Mouse (Mus musculus) kidney, adult 8-10 months (tissue): Measurements from ENCODE around the gene Rab8a.

ENCODE experiments used
- DNase-seq, 2 experiments: peaks; one replicate each; pipeline ENCODE4 v3.0.0; 2022

Gene Rab8a

DNA sequence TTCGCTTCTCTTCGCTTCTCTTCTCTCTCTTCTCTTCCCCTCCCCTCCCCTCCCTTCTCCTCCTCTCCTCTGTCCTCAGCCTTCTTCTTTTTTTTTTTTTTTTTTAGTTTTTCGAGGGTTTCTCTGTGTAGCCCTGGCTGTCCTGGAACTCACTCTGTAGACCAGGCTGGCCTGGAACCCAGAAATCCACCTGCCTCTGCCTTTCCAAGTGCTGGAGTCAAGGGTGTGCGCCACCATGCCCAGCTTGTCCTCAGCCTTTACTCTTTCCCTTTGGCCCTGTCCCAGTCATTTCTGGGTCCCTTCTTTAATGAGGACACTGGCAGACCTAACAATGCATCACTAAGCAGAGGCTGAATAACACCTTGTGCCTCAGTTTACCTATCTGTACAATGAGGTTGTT, 52.5 kb downstream of the Rab8a start, which contains the start of gene Gm11034:
Gene Gm11034 (minus strand): TSS at position 101 of the 400 bp plus-strand sequence.
- no peak for DNase-seq

DNA sequence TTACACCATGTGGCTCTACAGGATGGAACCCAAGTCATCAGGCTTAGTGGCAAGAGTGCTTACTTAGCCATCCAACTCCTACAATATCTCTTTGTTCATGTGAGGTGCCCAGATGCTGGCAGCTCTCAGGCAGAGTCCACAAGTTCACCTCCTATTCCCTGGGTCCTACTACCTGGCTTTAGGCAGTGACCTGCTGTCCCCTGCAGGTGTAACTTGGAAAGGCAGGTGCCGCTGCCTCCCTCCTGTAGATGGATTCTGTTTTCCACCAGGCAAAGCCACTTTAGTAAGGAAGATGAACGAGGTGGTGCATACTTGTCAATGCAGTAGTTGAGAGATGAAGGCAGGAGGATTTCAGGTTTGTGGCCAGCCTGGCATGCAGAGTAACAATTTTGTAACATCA, 54.1 kb downstream of the Rab8a start:
- DNase-seq: peak; percentile 36 to 72

GRCm38 (mm10) chr8:72215871-72216270, 54.9 kb downstream of the Rab8a start:
- no peak for DNase-seq

DNA sequence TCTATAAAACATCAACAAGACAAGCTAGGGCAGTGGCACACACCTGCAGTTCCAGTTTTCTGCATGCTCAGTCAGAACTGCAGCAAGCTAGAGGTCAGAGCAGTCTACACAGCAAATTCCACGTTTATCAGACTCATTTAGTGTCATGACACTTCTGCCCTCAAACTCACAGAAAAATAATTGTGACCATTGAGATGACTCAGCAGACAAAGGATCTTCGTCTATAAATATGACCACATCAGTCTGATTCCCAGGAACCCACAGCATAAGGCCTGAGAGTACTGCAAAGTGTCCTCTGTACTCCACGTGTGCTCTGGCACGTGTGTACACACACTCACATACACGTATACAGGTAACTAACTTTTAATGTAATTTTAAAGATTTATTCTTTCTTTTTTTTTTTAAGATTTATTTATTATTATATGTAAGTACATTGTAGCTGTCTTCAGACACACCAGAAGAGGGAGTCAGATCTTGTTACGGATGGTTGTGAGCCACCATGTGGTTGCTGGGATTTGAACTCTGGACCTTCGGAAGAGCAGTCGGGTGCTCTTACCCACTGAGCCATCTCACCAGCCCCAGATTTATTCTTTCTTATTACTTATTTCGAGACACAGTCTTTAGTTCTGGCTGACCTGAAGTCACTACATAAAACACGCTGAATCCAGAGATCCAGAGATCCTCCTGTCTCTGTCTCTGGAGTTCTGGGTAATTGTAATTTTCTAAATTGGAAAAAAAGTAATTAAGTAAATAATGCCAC, 58.0 kb downstream of the Rab8a start:
- no peak for DNase-seq

- peak; percentile 91 for DNase-seq
These were observed 58.8 kb downstream of the Rab8a start, which contains the start of gene Fam32a for GRCm38 (mm10) chr8:72219541-72220363. Gene Fam32a (plus strand): TSS chr8:72219730.

GRCm38 (mm10) chr8:72220758-72221157, 59.8 kb downstream of the Rab8a start:
- no peak for DNase-seq

DNA sequence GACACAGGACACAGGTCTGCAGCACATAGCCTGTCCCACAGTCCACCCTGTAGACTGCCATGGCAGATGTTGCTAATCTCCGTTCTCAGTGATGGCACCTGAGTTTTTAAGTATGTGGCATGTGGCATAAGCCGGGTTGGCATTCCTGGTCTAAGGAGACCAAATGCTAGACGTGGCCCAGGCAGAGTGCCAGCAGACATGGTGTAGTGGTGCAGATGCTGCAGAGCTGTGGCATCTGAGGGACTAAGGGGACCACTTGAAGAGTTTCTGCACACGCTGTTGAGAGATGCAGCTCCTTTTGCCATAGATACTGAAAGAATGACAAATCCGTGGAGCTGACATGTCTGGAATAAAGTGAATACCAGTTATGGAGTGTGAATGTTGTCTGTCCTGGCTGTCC, 61.7 kb downstream of the Rab8a start:
- no peak for DNase-seq
